Mouse (Mus musculus): ENCODE measurements around the gene Snd1.

Snd1 gene

GRCm38 (mm10) chr6:28542298-28542701, 67.4 kb downstream of the Snd1 start:
- no peak for DNase-seq (ENCODE audit: low read depth, low spot score)

- DNase-seq (ENCODE audit: low read depth, low spot score): no peak
Observed at GRCm38 (mm10) chr6:28546943-28547342, 72.0 kb downstream of the Snd1 start.

- no peak for DNase-seq (ENCODE audit: low read depth, low spot score)
Observed at GRCm38 (mm10) chr6:28549374-28549773, 74.4 kb downstream of the Snd1 start.

GRCm38 (mm10) chr6:28550255-28551004, 75.5 kb downstream of the Snd1 start:
- DNase-seq (ENCODE audit: low read depth, low spot score): no peak

GRCm38 (mm10) chr6:28554470-28554869, 79.5 kb downstream of the Snd1 start:
- no peak for DNase-seq (ENCODE audit: low read depth, low spot score)

GRCm38 (mm10) chr6:28555002-28555401, 80.1 kb downstream of the Snd1 start:
- DNase-seq (ENCODE audit: low read depth, low spot score): no peak

GRCm38 (mm10) chr6:28555428-28555827, 80.5 kb downstream of the Snd1 start:
- DNase-seq (ENCODE audit: low read depth, low spot score): no peak

GRCm38 (mm10) chr6:28557728-28558127, 82.8 kb downstream of the Snd1 start:
- no peak for DNase-seq (ENCODE audit: low read depth, low spot score)

GRCm38 (mm10) chr6:28559419-28559818, 84.5 kb downstream of the Snd1 start:
- DNase-seq (ENCODE audit: low read depth, low spot score): no peak

GRCm38 (mm10) chr6:28561291-28561995, 86.5 kb downstream of the Snd1 start:
- no peak for DNase-seq (ENCODE audit: low read depth, low spot score)

GRCm38 (mm10) chr6:28562323-28563044, 87.5 kb downstream of the Snd1 start:
- no peak for DNase-seq (ENCODE audit: low read depth, low spot score)

GRCm38 (mm10) chr6:28567978-28568377, 93.0 kb downstream of the Snd1 start:
- no peak for DNase-seq (ENCODE audit: low read depth, low spot score)

GRCm38 (mm10) chr6:28571946-28572345, 97.0 kb downstream of the Snd1 start:
- no peak for DNase-seq (ENCODE audit: low read depth, low spot score)

GRCm38 (mm10) chr6:28572991-28573759, 98.2 kb downstream of the Snd1 start:
- peak; percentile 58 for DNase-seq (ENCODE audit: low read depth, low spot score)

GRCm38 (mm10) chr6:28576356-28577264, 101.7 kb downstream of the Snd1 start:
- no peak for DNase-seq (ENCODE audit: low read depth, low spot score)

GRCm38 (mm10) chr6:28582847-28583246, 107.9 kb downstream of the Snd1 start:
- no peak for DNase-seq (ENCODE audit: low read depth, low spot score)

GRCm38 (mm10) chr6:28583399-28583798, 108.5 kb downstream of the Snd1 start:
- DNase-seq (ENCODE audit: low read depth, low spot score): no peak

GRCm38 (mm10) chr6:28586806-28587205, 111.9 kb downstream of the Snd1 start:
- no peak for DNase-seq (ENCODE audit: low read depth, low spot score)

GRCm38 (mm10) chr6:28588494-28589171, 113.7 kb downstream of the Snd1 start:
- no peak for DNase-seq (ENCODE audit: low read depth, low spot score)

GRCm38 (mm10) chr6:28592323-28592893, 117.5 kb downstream of the Snd1 start:
- no peak for DNase-seq (ENCODE audit: low read depth, low spot score)

All from mesoderm, embryonic 11.5 days (tissue).